Mouse (Mus musculus) cerebellum, postnatal 14 days (tissue): ENCODE measurements at regions not wholly inside any gene's neighbourhood (a gene's known extent, or its start where the extent isn't known, plus 50 kb on each side); places are given as distances from the start of the nearest gene placed in this dataset.
"Not testable (repeated sequence)": the region's sequence is repeated elsewhere in the genome, so short reads cannot be mapped to it uniquely, and the experiment has no call there.

Source experiments
- DNase-seq, 2 experiments: peaks; one replicate each; pipeline ENCODE4 v3.0.0; 2021; ENCODE audit warnings: mixed read lengths in 2 of 2

DNA sequence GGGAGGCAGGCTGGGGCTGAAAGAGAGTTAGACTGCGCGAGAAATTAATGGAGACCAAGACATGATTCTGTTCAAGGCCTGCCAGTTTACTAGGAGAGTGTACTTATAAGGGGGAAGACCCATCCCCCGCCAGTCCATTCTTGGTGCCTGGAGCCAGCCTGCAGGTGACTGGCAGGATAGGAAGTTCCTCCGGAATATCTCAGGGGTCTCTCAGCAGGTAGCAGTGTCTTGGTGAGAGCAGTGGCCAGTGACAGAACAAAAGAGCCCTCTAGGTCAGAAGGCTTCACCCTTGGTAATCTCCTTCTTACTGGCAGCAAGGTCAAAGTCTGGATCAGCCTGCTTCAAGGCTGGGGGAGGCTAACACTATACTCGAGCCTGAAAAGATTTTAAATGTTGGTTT, 83.7 kb upstream of the Zfp804b start:
- DNase-seq = no peak

DNA sequence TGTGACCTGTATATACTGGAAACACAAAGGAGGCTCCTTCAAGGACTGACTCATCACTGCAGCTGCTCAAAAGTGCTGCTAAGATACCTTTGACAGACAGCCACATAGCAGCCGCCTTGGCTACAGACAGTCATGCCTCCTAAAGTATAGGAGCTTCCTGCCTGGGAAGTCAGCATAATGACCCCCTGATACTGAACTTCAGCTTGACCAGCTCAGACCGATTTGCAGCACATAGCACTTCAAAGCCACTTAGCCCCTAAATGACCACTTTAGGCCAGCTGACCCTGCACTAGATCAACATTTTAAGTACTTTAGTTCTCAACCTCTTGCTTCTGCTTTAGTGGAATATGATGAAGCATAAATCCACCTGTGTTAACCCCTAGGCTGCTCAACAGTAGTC, 91.9 kb upstream of the Zfp804b start:
- no peak for DNase-seq

DNA sequence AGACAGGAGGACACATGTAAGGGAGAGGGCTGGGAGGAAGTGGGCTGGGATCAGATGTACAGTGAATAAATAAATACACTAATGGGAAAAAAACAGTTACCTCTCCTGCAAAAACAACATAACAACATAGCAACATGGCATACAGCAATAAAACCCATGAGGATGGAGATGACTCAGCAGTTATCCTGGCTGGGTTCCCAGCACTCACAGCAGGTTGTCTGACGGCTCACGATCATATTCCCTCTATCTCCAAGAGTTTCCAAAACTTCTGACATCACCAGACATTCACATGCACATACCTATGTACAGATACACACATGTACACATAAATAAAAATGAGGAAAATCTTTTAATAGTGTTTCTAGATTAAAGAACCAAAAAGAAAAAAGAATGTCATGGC, 103.4 kb upstream of the Zfp804b start:
- peak; percentile 45 to 66 for DNase-seq

DNA sequence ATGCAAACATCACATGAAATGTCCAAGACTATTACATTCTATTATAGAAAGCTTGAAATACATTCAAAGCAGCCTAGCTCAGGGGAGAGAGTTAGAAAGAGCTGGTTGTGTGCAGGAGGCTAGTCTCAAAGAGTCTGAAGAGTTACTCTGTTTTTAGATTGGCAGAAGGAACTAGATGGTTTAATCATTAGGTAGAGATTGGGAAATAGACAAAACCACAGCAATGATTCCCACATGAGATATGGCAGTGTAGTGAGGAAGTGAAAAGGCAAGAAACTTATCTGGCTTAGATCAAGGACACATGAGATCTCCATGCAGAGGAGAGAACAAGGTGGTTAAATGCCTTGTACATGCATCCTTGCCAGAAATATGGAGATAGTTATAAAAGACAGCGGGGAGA, 110.3 kb upstream of the Zfp804b start:
- DNase-seq = no peak

DNA sequence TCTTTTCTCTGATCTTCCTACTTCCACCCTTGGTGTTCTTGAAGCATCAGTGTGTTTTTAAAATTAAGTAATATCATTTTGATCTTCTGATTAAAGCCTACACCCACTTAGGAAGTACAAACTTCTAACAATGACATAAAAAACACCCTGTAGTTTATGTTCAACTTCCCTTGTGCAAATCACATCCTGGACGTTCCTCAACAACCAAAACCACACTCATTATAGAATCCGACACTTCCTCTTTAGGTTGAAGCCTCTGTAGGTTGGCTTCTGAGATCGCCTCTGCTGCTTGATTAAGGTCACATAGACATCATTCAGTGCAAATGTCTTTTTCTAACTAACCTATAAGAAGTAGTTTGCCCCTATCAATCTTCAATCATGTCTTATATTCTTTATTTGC, 112.5 kb upstream of the Zfp804b start:
- no peak for DNase-seq

DNA sequence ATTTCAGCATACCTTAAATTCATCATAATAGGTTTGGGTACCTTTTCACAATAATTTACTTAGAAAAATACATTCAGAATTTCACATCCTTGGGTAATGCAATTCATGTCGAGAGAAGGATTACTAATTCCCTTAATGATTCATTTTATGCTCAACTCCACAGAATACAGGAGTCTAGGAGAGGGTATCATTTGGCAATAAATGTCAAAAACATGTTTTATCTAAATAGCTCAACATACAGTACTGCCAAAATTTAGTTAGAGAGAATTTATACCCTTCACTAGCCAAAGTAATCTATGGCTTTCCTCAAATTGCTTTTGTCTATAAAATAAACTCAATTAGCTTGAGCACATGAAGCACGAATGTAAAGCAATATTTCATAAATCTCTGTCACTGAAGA, 144.6 kb upstream of the Zfp804b start:
- DNase-seq = no peak

DNA sequence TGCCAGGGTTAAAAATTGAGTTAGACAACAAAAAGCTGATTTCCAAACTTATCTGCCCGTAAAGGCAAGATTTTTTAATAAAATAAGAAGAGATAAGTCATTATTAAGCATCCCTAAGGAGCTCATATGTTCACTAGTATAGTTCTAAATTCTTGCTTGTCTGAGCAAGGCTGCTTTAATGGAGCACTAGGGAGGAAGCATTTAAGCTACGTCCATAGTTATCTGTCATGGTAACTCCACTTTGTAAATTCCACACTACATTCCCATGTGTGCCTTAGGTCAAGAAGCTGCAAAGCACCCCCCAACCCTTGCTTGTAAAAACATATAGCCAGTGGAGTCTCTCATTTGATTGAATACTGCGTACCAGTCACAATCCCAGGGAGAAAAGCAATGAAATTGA, 145.0 kb upstream of the Zfp804b start:
- no peak for DNase-seq

DNA sequence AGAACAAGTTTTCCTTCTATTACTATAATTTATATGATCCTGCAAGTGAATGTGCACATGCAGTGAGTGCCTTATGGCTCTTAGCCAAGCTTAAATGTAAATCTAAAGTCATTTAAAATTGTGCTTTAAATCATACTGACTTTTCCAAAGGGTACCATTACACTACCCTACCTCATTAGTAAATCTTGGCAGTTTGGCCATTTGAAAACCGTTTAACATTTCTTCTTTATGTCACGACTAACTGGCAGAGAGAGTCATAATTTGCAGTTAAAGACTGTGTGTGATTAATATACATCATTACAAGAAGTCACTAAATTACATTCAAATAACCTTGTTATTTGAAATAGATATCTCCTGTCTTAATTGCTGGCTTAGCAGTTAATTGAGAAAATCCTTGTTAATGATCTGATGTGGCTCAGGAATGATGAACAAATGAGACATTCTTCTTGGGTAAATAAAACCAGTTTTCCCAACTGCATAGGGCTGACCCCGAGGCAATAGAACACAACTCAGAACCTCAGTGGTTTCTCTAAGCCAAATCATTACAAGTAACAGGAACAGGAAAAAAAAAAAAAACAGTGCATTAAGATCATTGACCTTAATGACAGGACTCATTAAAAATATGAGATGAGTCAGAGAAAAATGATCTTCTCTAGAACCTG, 173.1 kb upstream of the Zfp804b start:
- DNase-seq = no peak

DNA sequence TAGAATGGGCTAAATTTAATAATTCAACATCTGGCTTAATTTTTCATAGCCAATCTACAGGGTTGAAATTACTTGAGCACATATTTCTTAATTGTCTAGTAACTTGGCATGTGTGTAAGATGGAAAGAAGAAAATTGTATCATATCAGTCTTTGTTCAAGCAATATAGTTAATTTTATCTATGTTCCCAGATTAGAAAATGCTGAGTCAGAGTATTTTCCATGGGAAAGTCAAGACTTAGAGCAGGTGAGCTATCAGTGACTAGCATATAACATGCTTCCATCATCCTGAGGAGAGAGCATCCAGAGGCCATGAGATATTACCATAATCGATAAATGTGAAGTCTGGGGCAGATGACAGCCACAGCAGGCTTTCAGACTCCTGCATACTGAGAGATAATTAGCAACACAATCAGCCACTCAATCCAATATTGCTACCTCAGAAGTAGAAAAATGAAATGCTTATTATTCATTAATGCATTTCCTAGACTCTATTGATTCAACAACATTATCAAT, 188.2 kb upstream of the Zfp804b start:
- DNase-seq = no peak

DNA sequence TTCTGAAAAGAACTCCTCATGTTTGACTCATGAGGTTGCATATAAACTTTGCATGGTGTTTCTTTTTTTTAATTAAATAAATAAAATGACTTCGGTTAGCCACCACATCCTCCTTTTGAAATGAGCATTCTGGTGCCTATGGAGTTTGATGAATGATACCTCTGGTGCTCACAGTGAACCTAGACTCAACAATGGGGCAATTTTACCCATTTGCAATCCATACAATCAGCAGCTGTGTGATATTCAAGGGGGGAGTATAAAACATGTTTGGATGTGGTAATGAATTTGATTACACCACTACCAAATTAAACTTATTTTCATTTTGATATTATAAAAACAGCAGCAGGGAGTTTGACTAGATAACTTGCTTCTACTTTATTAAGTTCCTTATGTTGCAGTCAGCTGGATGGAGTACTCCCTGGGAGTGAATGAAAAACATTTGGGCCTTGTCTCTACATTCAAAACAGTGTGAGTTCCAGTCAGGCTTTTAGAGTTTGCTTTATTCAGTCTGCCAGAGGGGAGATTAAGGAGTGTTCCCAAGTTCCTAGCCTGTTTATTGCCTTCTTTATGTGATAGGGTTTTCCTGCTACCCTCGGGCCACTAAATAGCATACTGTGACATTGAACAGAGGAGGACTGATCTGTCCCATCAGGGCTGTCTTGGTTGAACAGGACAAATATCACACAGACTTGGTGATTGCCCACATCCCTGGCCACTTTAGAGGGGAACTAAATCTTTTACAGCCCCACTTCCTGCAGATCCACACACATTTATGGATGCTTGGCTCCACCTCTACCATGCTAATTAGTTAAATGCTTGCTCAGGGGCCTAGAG, 195.5 kb upstream of the Zfp804b start:
- DNase-seq = no peak

DNA sequence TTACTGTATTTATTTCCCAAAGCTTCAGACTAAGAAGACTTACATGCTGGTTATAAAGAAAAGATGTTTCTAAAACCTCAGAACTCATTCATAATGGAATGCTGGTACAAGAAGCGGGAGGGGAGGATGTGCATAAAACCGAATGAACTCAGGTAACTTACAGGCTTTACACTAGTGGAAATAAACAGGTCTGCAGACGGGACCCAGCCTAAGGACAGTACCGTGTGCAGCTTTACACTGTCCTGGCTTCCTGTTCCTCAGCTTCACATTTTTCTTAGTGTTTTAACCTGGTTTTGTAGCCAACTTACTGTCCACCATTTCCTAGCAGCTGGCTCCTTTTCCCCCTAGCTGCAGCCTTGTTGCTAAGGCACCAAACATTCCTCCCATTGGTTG, 196.1 kb upstream of the Zfp804b start:
- no peak for DNase-seq

DNA sequence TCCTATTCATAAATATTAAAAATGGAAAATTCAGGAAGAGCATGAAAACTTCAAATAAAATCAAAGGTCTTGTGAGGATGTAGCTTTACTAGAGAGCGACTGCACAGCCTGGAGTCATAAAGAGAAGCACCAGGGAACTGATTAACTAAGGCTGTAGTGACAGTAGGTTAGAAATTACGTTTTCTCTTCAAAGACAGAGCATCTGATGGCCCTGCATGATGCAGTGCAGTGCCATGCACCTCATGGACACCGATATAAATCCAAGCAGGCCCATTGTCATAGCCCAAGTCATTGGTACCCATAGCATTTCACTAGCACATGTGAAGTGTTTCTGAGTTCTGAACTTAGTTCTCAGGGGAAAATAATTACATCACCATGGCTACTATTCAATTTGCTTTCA, 199.3 kb upstream of the Zfp804b start:
- peak in 1 of 2 experiments; percentile 2 for DNase-seq

DNA sequence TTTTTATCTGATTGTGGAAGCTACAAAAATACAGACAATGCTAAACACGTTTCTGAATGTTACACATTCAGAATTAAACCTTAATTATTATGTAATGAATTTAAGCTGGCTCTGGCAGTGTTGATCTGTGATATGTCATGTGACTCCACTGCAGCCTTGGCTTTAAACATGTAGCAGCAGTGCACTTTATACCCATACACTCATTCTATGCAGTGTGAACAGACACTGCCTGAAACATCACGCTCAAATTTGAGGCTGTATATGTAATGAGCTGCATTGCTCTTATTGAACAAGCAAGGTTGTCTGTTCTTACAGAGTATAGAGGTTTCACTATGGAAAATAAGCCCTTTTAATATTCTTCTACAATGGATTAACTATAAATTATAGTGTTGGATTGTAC, 235.9 kb upstream of the Zfp804b start:
- DNase-seq = no peak

DNA sequence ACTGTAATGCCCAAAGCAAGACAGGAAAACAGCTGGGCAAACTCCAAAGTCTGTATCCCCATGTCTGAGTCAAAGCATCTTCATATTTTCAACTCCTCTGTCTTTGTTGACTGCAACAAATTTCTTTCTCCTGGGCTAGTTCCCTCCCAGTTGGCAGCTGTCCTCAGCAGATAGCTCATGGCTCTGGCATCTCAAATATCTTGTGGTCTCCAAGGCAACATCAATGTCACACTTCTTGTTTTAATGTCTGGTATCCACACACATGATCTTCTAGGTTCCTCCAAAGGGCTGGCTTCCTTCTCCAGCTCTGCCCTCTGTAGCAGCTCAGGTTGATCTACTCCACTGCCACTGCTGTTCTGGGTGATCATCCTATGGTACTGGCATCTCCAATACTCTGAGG, 242.0 kb upstream of the Zfp804b start:
- no peak for DNase-seq

DNA sequence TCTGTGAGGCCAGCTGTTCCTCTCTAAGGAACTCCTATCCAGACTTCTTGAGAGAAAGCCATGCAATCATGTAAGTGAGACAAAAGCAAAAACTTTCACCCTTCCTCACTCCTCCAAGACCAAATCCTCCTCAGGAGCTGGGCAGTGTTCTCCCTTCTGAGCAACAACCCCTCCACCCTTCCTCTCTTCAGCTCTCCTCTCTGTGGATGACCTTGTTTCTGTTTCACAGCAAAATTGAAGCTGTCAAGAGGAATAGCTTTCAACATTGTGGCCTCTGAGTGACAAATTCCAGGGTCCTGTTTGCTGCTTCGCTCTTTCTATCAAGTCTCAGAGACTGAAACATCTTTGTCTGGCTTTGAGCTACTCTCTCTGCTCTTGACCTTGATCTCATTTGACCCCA, 255.9 kb upstream of the Zfp804b start:
- no peak for DNase-seq

DNA sequence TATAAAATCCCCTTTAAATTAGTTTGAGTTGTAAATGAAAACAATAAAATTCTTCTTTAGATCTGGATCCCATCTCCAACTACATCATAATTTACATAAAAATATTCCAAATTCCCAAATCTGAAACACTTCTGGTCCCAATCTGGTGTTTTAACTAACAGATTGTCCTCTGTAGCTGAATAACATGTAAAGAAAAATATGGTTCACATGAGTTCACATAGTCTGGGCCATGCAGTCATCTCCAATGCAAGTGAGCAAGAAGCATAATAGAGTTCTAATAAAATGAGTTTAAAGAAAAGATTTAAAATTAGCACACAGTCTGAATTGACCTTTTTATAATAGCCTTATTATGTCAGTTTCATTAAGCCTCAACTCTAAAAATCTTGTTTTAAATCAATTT, 263.0 kb upstream of the Zfp804b start:
- DNase-seq = no peak

DNA sequence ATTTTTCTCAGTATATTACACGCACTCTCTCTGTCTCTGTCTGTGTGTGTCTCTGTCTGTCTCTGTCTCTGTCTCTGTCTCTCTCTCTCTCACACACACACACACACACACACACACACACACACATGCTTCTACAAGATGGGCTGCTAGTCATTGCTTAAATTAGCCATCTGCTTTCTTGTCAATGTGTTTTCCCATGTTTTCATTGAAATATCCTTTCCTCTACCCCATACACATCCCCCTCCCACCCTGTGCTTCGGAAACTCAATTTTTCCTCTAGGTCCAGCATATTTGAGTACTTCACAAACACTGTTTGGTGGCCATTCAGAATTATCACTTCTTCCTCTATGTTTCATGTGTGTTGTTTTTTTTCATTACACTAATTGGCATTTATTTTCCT, 263.4 kb upstream of the Zfp804b start:
- DNase-seq = no peak

DNA sequence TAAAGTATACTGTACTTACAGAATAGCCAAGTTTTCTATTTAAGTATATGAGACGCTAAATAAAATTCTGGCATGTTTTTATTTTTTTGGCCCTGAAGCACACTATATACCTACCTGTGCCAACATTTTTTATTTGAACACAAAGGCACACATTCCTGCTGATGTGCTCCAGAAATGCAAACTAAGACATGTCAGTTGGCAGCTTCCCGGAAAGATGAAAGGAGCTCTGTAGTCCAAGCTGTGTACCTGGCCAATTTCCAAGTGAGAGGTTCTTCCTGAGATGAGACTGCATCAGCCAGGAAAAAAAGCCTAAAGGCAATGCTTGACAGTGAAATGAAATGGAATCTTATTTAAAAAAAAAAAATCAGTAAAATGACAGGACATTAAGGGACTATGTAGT, 305.0 kb upstream of the Steap4 start:
- peak; percentile 83 to 89 for DNase-seq

DNA sequence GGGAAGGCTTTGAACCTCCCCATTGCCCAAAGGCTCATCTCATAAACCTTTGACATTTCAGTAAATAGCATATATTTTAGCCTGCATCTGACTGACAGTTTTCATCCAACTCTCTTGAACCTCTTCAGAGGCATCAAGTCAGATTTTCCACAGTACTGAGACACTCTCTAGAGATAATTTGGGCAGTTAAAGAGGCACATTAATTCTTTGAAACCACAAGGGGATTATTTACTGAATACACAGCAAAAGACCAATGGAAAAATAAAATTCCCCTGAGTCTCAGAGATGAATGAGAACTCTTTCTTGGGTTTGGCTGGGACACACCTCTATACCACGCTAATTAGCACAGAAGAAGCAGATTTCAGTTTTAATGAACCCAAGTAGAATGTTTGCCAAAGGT, 258.5 kb upstream of the Steap4 start:
- no peak for DNase-seq

DNA sequence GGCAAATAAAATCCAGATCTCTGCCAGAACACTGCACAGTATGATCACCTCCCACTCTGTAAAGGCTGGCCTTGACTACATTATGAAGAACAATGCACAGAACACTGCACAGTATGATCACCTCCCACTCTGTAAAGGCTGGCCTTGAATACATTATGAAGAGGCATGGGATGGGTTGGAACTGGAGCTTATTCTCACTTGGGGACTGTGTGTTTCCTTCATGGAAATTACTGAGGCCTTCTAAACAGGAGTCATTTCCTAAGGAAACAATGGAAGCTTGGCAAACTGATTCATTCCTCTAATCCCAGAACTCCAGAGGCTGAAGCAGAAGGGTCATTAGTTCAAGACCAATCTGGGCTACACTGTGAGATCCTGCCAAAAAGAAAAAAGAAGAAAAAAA, 240.7 kb upstream of the Steap4 start:
- no peak for DNase-seq

DNA sequence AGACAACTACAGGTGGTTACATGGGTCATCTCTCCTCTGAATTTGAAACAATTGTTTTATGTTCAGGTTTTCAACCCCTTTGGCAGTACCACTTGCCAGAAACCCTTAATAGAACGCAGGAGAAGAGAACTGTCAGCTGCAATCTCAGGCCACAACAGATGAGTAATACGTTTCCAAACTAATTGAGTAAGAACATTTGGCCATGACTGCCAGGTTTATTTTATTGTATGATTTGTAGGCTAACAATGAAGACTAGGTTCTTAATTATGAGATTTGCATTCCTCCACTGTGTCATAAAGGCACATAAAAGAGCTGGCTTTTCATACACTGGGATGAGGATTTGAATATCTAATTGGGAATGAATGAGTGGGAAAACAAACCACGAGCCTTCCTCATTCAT, 240.2 kb upstream of the Steap4 start:
- DNase-seq = no peak

DNA sequence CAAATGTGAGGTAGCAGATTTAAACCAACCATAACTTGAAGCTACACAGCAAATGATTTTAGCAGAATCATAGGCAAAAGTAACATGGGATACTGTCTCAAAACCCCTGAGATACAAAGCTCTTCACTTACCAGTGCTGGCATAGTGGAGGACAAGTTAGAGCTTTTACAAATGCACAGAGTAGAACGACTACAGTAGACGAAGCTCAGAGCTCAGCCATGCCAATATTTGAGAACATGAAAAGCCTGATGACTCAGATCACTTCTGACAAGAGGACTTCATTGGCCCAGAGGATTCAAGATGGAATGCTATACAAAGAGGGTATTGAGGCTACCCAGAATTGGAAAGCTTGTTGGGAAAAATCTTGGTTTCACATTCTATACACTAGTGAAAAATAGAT, 239.6 kb upstream of the Steap4 start:
- no peak for DNase-seq

DNA sequence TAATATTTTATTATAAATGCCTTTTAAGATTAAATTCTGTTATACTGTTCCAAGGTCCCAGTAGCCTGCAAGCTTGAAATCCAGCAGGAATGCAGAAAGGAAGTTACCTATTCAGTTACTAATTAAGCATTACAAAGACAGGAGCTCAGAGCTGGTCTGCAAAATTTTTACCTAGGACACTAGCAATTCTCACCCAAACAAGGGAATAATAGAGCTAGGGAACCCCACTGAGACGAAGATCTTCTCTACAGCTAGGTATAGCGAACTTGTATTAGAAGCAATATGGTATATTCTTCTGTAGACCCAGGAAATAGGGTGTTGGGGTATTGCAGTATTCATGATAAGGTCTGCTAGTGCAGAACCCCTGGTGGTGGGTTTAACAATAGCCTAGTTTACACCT, 227.7 kb upstream of the Steap4 start:
- not testable (repeated sequence) for DNase-seq

DNA sequence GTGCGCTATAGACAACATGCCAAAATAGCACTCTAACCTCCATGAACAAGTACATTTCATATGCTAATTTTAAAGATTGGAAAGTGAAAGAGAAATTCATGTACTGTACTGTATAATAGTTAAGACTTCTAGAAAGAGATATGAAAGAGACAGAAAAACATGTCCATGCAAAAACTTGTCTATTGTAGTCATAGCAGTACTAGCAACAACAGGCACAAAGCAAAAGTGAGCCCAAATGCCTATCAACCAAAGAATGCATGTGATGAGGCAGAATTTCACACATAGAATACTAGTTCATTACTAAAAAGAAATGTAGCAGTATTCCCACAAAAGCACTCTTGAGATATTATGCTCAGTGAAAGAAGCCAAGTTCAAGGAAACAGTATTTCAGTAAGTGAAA, 180.4 kb upstream of the Steap4 start:
- no peak for DNase-seq

DNA sequence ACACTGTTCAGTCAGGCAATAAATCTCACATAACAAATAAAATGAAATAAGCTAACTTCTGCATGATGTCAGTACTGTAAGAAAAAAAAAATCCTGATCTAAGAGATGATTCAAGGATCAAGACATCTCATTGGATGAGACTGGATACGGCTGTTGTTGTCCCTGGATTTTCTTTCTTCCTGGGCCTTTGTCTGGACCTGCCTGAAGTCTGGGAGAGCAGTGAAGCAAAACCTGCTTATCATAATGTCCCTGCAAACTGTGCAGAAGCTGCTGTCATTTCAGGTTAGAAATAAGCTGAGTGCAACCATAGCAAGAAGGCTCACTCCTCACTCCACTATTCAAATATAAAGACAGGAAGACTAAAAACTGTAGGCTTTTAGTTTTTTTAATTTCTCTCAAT, 178.0 kb upstream of the Steap4 start:
- no peak for DNase-seq
